Mouse (Mus musculus) heart, postnatal 0 days (tissue): Measurements from ENCODE around the gene Ablim1.
A peak's percentile ranks its signal among the peaks of the same experiment; 100 is the strongest.

Source experiments
- CTCF ChIP-seq: IDR thresholded peaks from 2 replicates; pipeline ENCODE4 v1.5.1; 2016; ENCODE audit warnings: antibody characterized with exemption, control low read depth, low read depth
- EP300 ChIP-seq: IDR thresholded peaks from 2 replicates; pipeline ENCODE4 v1.6.1; 2016; ENCODE audit warnings: antibody characterized with exemption, low read depth

- TF ChIP-seq CTCF (peak; percentile 46), EP300 (no peak)
These were observed 306.7 kb downstream of the Ablim1 start, which contains the start of gene Afap1l2 for GRCm38 (mm10) chr19:57007781-57008710.
